Mouse (Mus musculus) hindbrain, embryonic 14.5 days (tissue): ENCODE measurements around the gene Slc5a6. TPM values are rescaled to one million over a fixed set of nuclear protein-coding genes. Genes with fewer than 3 reads are reported as not detected.
"Not testable (repeated sequence)": the region's sequence is repeated elsewhere in the genome, so short reads cannot be mapped to it uniquely, and the experiment has no call there.

ENCODE experiments used
- ATAC-seq: fragments of 200-750 bp; cut with Nextera tagmentation; 2 replicates; pipeline ENCODE4 v1.8.0; 2017; ENCODE audit warnings: moderate number of reproducible peaks, mild to moderate bottlenecking, moderate TSS enrichment, moderate library complexity; ENCODE audit not compliant: low FRiP score
- DNase-seq: peaks from one replicate; pipeline ENCODE4 v3.0.0-alpha.2; 2015; ENCODE audit warnings: low spot score
- H3K27ac ChIP-seq: fragments of 300-500 bp; sonication (generic); 2 replicates; pipeline ENCODE4 v1.5.1; 2014; ENCODE audit warnings: mild to moderate bottlenecking, moderate library complexity
- H3K27me3 ChIP-seq: fragments of 300-500 bp; sonication (generic); 2 replicates; pipeline ENCODE4 v1.6.1; 2014; ENCODE audit warnings: mild to moderate bottlenecking, low read length, mixed read lengths; ENCODE audit not compliant: control insufficient read depth, insufficient read depth
- H3K36me3 ChIP-seq: fragments of 300-500 bp; sonication (generic); replicated peaks from 2 replicates; pipeline ENCODE4 v1.6.1; 2014; ENCODE audit not compliant: control insufficient read depth, insufficient read depth
- H3K4me1 ChIP-seq: fragments of 300-500 bp; sonication (generic); replicated peaks from 2 replicates; pipeline ENCODE4 v1.6.1; 2014; ENCODE audit warnings: antibody characterized with exemption, low read length, mixed read lengths; ENCODE audit not compliant: control insufficient read depth, insufficient read depth
- H3K4me2 ChIP-seq: fragments of 300-500 bp; sonication (generic); replicated peaks from 2 replicates; pipeline ENCODE4 v1.6.1; 2014; ENCODE audit warnings: mild to moderate bottlenecking, moderate library complexity
- H3K4me3 ChIP-seq: fragments of 300-500 bp; sonication (generic); replicated peaks from 2 replicates; pipeline ENCODE4 v1.5.1; 2014; ENCODE audit warnings: mild to moderate bottlenecking, low read length
- H3K9ac ChIP-seq: fragments of 300-500 bp; sonication (generic); 2 replicates; pipeline ENCODE4 v1.6.1; 2014
- H3K9me3 ChIP-seq: fragments of 300-500 bp; sonication (generic); 2 replicates; pipeline ENCODE4 v1.6.1; 2016; ENCODE audit warnings: low read length; ENCODE audit not compliant: control insufficient read depth
- WGBS: fragments of 180-500 bp; shearing (Covaris S2); extraction: QIAGEN DNeasy Blood & Tissue Kit; methylation state at CpG from one replicate; pipeline ENCODE4 v1.1.7; 2014; 5-methylcytosine and 5-hydroxymethylcytosine counted together
- polyA plus RNA-seq: library from polyadenylated mRNA; unstranded; fragments of >200 nt; fragmentation: Nextera tagmentation; extraction: Ambion mirVana; gene quantifications from 2 replicates; pipeline ENCODE4 v1.2.1, GENCODE M21; 2014

Gene Slc5a6
- polyA plus RNA-seq, 1 experiment from 2014 or later: 20.5 TPM

- ATAC-seq: no peak
- no peaks in the 10 kb centered on the region for H3K4me1 ChIP-seq
- no peak overlapping the region for H3K27ac ChIP-seq
- no peak overlapping the region for H3K4me2 ChIP-seq
- no peaks in the 10 kb centered on the region for H3K27me3 ChIP-seq
- H3K9me3 ChIP-seq: no peaks in the 10 kb centered on the region
- H3K36me3 ChIP-seq: peaks cover 98% of the 10 kb centered on the region
- H3K4me3 ChIP-seq: no peak overlapping the region
- WGBS: 90% methylated on average over 11 of the region's 11 CpGs
- no peak for DNase-seq
- no peak overlapping the region for H3K9ac ChIP-seq
These were observed 23.1 kb upstream of the Slc5a6 start for GRCm38 (mm10) chr5:31071821-31072220.

DNA sequence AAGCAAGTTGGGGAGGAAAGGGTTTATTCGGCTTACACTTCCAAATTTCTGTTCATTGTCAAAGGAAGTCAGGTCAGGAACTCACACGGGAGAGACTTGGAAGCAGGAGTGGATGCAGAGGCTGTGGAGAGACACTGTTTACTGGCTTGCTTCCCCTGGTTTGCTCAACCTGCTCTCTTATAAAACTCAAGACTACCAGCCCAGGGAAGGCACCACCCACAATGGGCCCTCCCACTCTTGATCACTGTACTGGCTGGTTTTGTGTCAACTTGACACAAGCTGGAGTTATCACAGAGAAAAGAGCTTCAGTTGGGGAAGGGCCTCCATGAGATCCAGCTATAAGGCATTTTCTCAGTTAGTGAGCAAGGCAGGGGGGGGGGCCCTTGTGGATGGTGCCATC, 22.3 kb upstream of the Slc5a6 start:
- 100% methylated on average over 2 of the region's 2 CpGs for WGBS
- Histone ChIP-seq H3K9me3 (no peaks in the 10 kb centered on the region), H3K4me1 (no peaks in the 10 kb centered on the region), H3K36me3 (peaks cover 97% of the 10 kb centered on the region), H3K27me3 (no peaks in the 10 kb centered on the region), H3K4me2 (no peak overlapping the region), H3K4me3 (no peak overlapping the region), H3K9ac (no peak overlapping the region), H3K27ac (no peak overlapping the region)
- ATAC-seq: no peak
- no peak for DNase-seq

GRCm38 (mm10) chr5:31069810-31070209, 21.1 kb upstream of the Slc5a6 start:
- no peak overlapping the region for H3K4me3 ChIP-seq
- 88% methylated on average over 3 of the region's 3 CpGs for WGBS
- DNase-seq: no peak
- H3K27ac ChIP-seq: no peak overlapping the region
- H3K4me1 ChIP-seq: no peaks in the 10 kb centered on the region
- H3K4me2 ChIP-seq: no peak overlapping the region
- H3K27me3 ChIP-seq: no peaks in the 10 kb centered on the region
- no peak for ATAC-seq
- no peaks in the 10 kb centered on the region for H3K9me3 ChIP-seq
- peaks cover 92% of the 10 kb centered on the region for H3K36me3 ChIP-seq
- H3K9ac ChIP-seq: no peak overlapping the region

GRCm38 (mm10) chr5:31055216-31056140, 6.8 kb upstream of the Slc5a6 start:
- H3K9ac ChIP-seq: peak overlapping the region; percentile 83
- H3K4me3 ChIP-seq: peak overlapping the region; percentile 78
- peaks cover 19% of the 10 kb centered on the region for H3K4me1 ChIP-seq
- ATAC-seq: no peak
- DNase-seq: no peak
- no peaks in the 10 kb centered on the region for H3K27me3 ChIP-seq
- peak overlapping the region; percentile 99 for H3K4me2 ChIP-seq
- H3K27ac ChIP-seq: peak overlapping the region; percentile 71; the same call in 1 of the 2 replicates
- no peaks in the 10 kb centered on the region for H3K9me3 ChIP-seq
- H3K36me3 ChIP-seq: peaks cover 32% of the 10 kb centered on the region
- 21% methylated on average over 19 of the region's 19 CpGs for WGBS

GRCm38 (mm10) chr5:31054261-31055215, 5.8 kb upstream of the Slc5a6 start, which contains the start of gene Cad:
Gene Cad, plus strand, starts transcription at chr5:31054780.
- H3K36me3 ChIP-seq: peaks cover 22% of the 10 kb centered on the region
- ATAC-seq (peak; percentile 98), DNase-seq (peak; percentile 91)
- peak within 1 kb of the TSS; percentile 71 for H3K27ac ChIP-seq
- under 1% methylated on average over 64 of the region's 64 CpGs for whole genome bisulfite sequencing
- H3K4me3 ChIP-seq: peak within 1 kb of the TSS; percentile 78
- H3K27me3 ChIP-seq: no peaks in the 10 kb centered on the region
- H3K9ac ChIP-seq: peak within 1 kb of the TSS; percentile 83
- peak within 1 kb of the TSS; percentile 99 for H3K4me2 ChIP-seq
- peaks cover 22% of the 10 kb centered on the region for H3K4me1 ChIP-seq
- H3K9me3 ChIP-seq: no peaks in the 10 kb centered on the region

DNA sequence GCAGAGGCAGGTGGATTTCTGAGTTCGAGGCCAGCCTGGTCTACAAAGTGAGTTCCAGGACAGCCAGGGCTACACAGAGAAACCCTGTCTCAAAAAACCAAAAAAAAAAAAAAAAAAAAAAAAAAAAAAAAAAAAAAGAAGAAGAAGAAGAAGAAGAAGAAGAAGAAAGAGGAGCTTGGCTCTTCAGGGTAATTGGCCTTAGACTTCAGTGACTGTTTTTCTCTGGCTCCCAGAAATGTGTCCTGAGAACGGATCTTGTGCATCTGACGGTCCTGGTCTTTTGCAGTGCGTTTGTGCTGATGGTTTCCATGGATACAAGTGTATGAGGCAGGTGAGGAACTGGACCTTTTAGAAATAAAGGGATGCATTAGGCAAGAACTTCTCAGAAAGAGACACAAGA, 5.0 kb upstream of the Slc5a6 start:
- H3K4me1 ChIP-seq: peaks cover 22% of the 10 kb centered on the region
- peak overlapping the region; percentile 78 for H3K4me3 ChIP-seq
- WGBS: 41% methylated on average over 4 of the region's 4 CpGs
- not testable (repeated sequence) for ATAC-seq, H3K27me3 ChIP-seq, DNase-seq, H3K9me3 ChIP-seq
- peak overlapping the region; percentile 83; the same call in 1 of the 2 replicates for H3K9ac ChIP-seq
- peak overlapping the region; percentile 99 for H3K4me2 ChIP-seq
- H3K27ac ChIP-seq: 0 out of 2 replicates have a peak overlapping the region, but pooled peaks have one; percentile 71
- peaks cover 14% of the 10 kb centered on the region for H3K36me3 ChIP-seq

GRCm38 (mm10) chr5:31050427-31050826, 1.7 kb upstream of the Slc5a6 start:
- no peaks in the 10 kb centered on the region for H3K9me3 ChIP-seq
- no peaks in the 10 kb centered on the region for H3K27me3 ChIP-seq
- no peaks in the 10 kb centered on the region for H3K36me3 ChIP-seq
- H3K9ac ChIP-seq: no peak overlapping the region
- H3K4me1 ChIP-seq: peaks cover 20% of the 10 kb centered on the region
- no peak for DNase-seq
- no peak overlapping the region for H3K4me3 ChIP-seq
- no peak for ATAC-seq
- H3K4me2 ChIP-seq: no peak overlapping the region
- H3K27ac ChIP-seq: no peak overlapping the region

GRCm38 (mm10) chr5:31047848-31048762, 619 bp downstream of the Slc5a6 start, which contains the start of gene Atraid:
Gene Atraid, plus strand, starts transcription at chr5:31048312.
- Histone ChIP-seq H3K27me3 (no peaks in the 10 kb centered on the region), H3K9ac (peak within 1 kb of the TSS; percentile 85), H3K27ac (peak within 1 kb of the TSS; percentile 94), H3K9me3 (no peaks in the 10 kb centered on the region), H3K36me3 (peaks cover 20% of the 10 kb centered on the region), H3K4me2 (peak within 1 kb of the TSS; percentile 83), H3K4me1 (peaks cover 8% of the 10 kb centered on the region), H3K4me3 (peak within 1 kb of the TSS; percentile 57)
- peak; percentile 97 for ATAC-seq
- WGBS: under 1% methylated on average over 73 of the region's 73 CpGs
- DNase-seq: peak; percentile 97
